Mouse (Mus musculus) ES-Bruce4 (cell line): ENCODE measurements around the gene Zfr2. TPM values are rescaled to one million over a fixed set of nuclear protein-coding genes. Genes with fewer than 3 reads are reported as not detected.

Experiments
- H3K27ac ChIP-seq: 2 replicates; pipeline ENCODE4 v1.5.1; 2012; ENCODE audit warnings: low read length, inconsistent platforms; ENCODE audit not compliant: insufficient read depth
- H3K27me3 ChIP-seq: 2 replicates; pipeline ENCODE4 v1.6.1; 2012; ENCODE audit warnings: mild to moderate bottlenecking, low read length, inconsistent platforms; ENCODE audit not compliant: control insufficient read depth, poor library complexity, insufficient read depth, severe bottlenecking
- H3K36me3 ChIP-seq: 2 replicates; pipeline ENCODE4 v1.6.1; 2012; ENCODE audit warnings: inconsistent platforms, mild to moderate bottlenecking, low read length, moderate library complexity; ENCODE audit not compliant: control insufficient read depth, poor library complexity, insufficient read depth, severe bottlenecking
- H3K4me1 ChIP-seq: one replicate; pipeline ENCODE4 v1.8.1; 2011; ENCODE audit warnings: low read length; ENCODE audit not compliant: control insufficient read depth, insufficient read depth
- H3K4me3 ChIP-seq: 2 replicates; pipeline ENCODE4 v1.5.1; 2011; ENCODE audit warnings: low read depth, mild to moderate bottlenecking, low read length
- H3K9ac ChIP-seq: 2 replicates; pipeline ENCODE4 v1.6.1; 2012; ENCODE audit warnings: low read depth, mild to moderate bottlenecking, inconsistent platforms; ENCODE audit not compliant: poor library complexity, severe bottlenecking
- H3K9me3 ChIP-seq: replicated peaks from 2 replicates; pipeline ENCODE4 v1.6.1; 2012; ENCODE audit warnings: mild to moderate bottlenecking, low read length, inconsistent platforms; ENCODE audit not compliant: control insufficient read depth, poor library complexity, insufficient read depth, severe bottlenecking
- CTCF ChIP-seq: IDR thresholded peaks from one replicate; pipeline ENCODE4 v1.8.1; 2011; ENCODE audit warnings: low read depth, low read length
- EP300 ChIP-seq: IDR thresholded peaks from 2 replicates; pipeline ENCODE4 v1.6.1; 2011; ENCODE audit warnings: low read depth, low read length; ENCODE audit not compliant: insufficient read depth
- POLR2A ChIP-seq: IDR thresholded peaks from one replicate; pipeline ENCODE4 v1.8.1; 2011; ENCODE audit warnings: low read length; ENCODE audit not compliant: insufficient read depth
- polyA plus RNA-seq: library from polyadenylated mRNA; stranded (reverse); fragments of >200 nt; gene quantifications from 2 replicates; pipeline ENCODE4 v1.2.4, GENCODE M21; 2011; ENCODE audit warnings: low read depth; ENCODE audit not compliant: missing spikeins, insufficient read depth, insufficient read length

Zfr2 gene
- polyA plus RNA-seq, 1 experiment = 11.6 TPM

- no peaks in the 10 kb centered on the region for H3K27me3 ChIP-seq
- no peaks in the 10 kb centered on the region for H3K9me3 ChIP-seq
- TF ChIP-seq POLR2A (peak; percentile 45), EP300 (no peak)
- H3K36me3 ChIP-seq = 0 out of 2 replicates have a peak, but pooled peaks cover 5% of the 10 kb centered on the region
- H3K27ac ChIP-seq = no peak overlapping the region
- H3K4me1 ChIP-seq = no peaks in the 10 kb centered on the region
- H3K4me3 ChIP-seq = peak overlapping the region; percentile 98
- H3K9ac ChIP-seq = peak overlapping the region; percentile 86
Measured at GRCm38 (mm10) chr10:81268056-81268455, 35.1 kb downstream of the Zfr2 start.

GRCm38 (mm10) chr10:81268643-81269412 is 35.9 kb downstream of the Zfr2 start:
- TF ChIP-seq CTCF (no peak), EP300 (no peak), POLR2A (no peak)
- H3K36me3 ChIP-seq = 0 out of 2 replicates have a peak, but pooled peaks cover 5% of the 10 kb centered on the region
- no peak overlapping the region for H3K27ac ChIP-seq
- peak overlapping the region; percentile 86 for H3K9ac ChIP-seq
- no peaks in the 10 kb centered on the region for H3K9me3 ChIP-seq
- H3K27me3 ChIP-seq = no peaks in the 10 kb centered on the region
- H3K4me3 ChIP-seq = peak overlapping the region; percentile 98
- no peaks in the 10 kb centered on the region for H3K4me1 ChIP-seq

GRCm38 (mm10) chr10:81272356-81272755 is 39.4 kb downstream of the Zfr2 start:
- Histone ChIP-seq H3K36me3 (0 out of 2 replicates have a peak, but pooled peaks cover 3% of the 10 kb centered on the region), H3K27ac (no peak overlapping the region), H3K9me3 (no peaks in the 10 kb centered on the region), H3K4me1 (no peaks in the 10 kb centered on the region), H3K9ac (no peak overlapping the region), H3K27me3 (no peaks in the 10 kb centered on the region), H3K4me3 (no peak overlapping the region; the same call in 1 of the 2 replicates)
- TF ChIP-seq EP300 (no peak), POLR2A (no peak), CTCF (no peak)

GRCm38 (mm10) chr10:81273842-81274241 is 40.9 kb downstream of the Zfr2 start:
- Histone ChIP-seq H3K4me1 (peaks cover 2% of the 10 kb centered on the region), H3K9ac (no peak overlapping the region), H3K27me3 (no peaks in the 10 kb centered on the region), H3K36me3 (0 out of 2 replicates have a peak, but pooled peaks cover 3% of the 10 kb centered on the region), H3K27ac (no peak overlapping the region), H3K4me3 (no peak overlapping the region), H3K9me3 (no peaks in the 10 kb centered on the region)
- TF ChIP-seq CTCF (no peak), POLR2A (no peak), EP300 (no peak)

- TF ChIP-seq EP300 (no peak), CTCF (peak; percentile 49)
- Histone ChIP-seq H3K4me3 (peak overlapping the region; percentile 7), H3K27me3 (no peaks in the 10 kb centered on the region), H3K36me3 (no peaks in the 10 kb centered on the region), H3K27ac (no peak overlapping the region), H3K9me3 (no peaks in the 10 kb centered on the region), H3K9ac (peak overlapping the region; percentile 29; the same call in 1 of the 2 replicates), H3K4me1 (peaks cover 4% of the 10 kb centered on the region)
Measured at GRCm38 (mm10) chr10:81277676-81278075, 44.7 kb downstream of the Zfr2 start.

- Histone ChIP-seq H3K27me3 (no peaks in the 10 kb centered on the region), H3K36me3 (no peaks in the 10 kb centered on the region), H3K27ac (peak overlapping the region; percentile 42), H3K4me3 (peak overlapping the region; percentile 26), H3K9ac (no peak overlapping the region), H3K9me3 (no peaks in the 10 kb centered on the region), H3K4me1 (peaks cover 8% of the 10 kb centered on the region)
- TF ChIP-seq CTCF = no peak
- TF ChIP-seq POLR2A = no peak
- TF ChIP-seq EP300 = peak; percentile 44; the same call in 1 of the 2 replicates
Measured at GRCm38 (mm10) chr10:81279496-81279895, 46.5 kb downstream of the Zfr2 start.
